Mouse (Mus musculus): Measurements from ENCODE around the gene Vmn1r25.
"Not testable (repeated sequence)": the region's sequence is repeated elsewhere in the genome, so short reads cannot be mapped to it uniquely, and the experiment has no call there.

Gene Vmn1r25

GRCm38 (mm10) chr6:57980710-57981109, at the start of gene Vmn1r25:
Gene Vmn1r25, minus strand, starts transcription at chr6:57980810.
- no peak for DNase-seq

GRCm38 (mm10) chr6:58017478-58017877, 36.9 kb upstream of the Vmn1r25 start:
- DNase-seq = not testable (repeated sequence)

DNA sequence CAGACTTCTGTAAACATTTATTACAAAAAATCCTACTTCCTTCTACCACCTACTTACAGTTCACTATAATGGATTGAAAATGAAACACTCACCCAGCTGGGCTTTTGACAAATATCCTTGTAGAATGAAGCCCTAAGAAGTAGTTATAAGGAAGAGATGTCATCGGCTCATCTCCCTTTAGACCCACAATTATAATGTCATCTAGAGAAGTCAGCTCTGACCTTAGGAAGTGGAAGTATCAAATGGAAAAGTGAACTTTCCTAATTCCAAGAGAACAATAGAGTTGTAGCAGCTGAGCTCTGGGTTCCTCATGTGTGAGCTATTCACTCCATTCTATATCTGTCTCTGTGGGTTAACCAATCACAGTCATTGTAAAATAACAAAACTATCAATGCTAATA, 34.4 kb upstream of the Vmn1r25 start, which contains the start of gene Vmn1r26:
Gene Vmn1r26 (minus strand): TSS at position 101 of the 400 bp plus-strand sequence.
- no peak for DNase-seq

DNA sequence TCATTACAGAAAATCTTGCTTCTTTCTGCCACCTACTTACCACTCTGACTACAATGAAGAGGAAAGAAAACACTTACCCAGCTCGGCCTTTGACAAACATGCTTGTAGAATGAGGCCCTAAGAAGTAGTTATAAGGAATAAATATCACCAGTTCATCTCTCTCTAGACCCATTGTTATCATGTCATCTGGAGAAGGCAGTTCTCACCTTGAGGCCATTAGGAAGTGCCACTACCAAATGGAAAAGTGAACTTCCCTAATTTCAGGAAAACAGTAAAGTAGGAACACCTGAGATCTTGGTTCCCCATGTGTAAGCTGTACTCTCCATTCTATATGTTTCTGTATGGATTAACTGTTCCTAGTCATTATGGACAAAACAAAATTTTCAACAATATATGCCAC, 19.2 kb downstream of the Vmn1r25 start, which contains the start of gene Vmn1r24:
Gene Vmn1r24 (minus strand): TSS at position 101 of the 400 bp plus-strand sequence.
- not testable (repeated sequence) for DNase-seq
